Mouse (Mus musculus): ENCODE measurements around the gene Ntan1.
"Not testable (repeated sequence)": the region's sequence is repeated elsewhere in the genome, so short reads cannot be mapped to it uniquely, and the experiment has no call there.

DNA sequence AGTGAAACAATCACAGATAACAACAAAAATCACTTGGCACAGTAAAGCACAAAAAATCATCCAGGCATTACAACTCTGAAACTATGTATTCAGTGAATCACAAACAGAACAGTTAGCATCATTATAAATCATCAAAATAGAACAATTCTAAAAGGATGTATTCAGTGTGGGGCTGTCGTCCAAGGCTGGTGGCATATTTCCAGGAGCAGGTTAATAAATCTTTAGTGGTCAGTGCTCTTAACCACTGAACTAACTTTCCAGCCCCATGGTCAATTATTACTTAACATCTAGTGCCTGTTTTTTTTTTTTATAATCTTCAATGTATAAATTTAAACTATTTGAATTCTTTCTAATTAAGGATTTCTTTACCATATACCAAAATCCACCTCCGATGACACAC is 44.6 kb upstream of the Ntan1 start:
- TF ChIP-seq CTCF (IDR thresholded peaks at IDR 0.05; ENCODE audit: low read depth, low read length); POLR2A (IDR thresholded peaks at IDR 0.05; ENCODE audit: extremely low read depth, insufficient read depth, low read length): not testable (repeated sequence)
